Mouse (Mus musculus) inflammation-experienced regulatory T-cells, adult 16 weeks (primary cell): ENCODE data around the gene Foxc2. TPM values are rescaled to one million over a fixed set of nuclear protein-coding genes. Genes with fewer than 3 reads are reported as not detected.

Source experiments
- polyA plus RNA-seq: library from polyadenylated mRNA; unstranded; fragments of 100-300 nt; shearing (Covaris generic); gene quantifications from one replicate; pipeline ENCODE4 v1.2.1, GENCODE M21; 2017

Gene Foxc2
- polyA plus RNA-seq, result not detected

GRCm38 (mm10) chr8:121115948-121116347 is at the start of gene Foxc2:
Foxc2 (plus strand) TSS chr8:121116171.

GRCm38 (mm10) chr8:121084210-121084951 is 31.6 kb upstream of the Foxc2 start, which contains the start of gene Foxf1:
Foxf1 (plus strand) TSS chr8:121084386.

GRCm38 (mm10) chr8:121107668-121108656 is 8.0 kb upstream of the Foxc2 start, which contains the start of gene Mthfsd:
Mthfsd (minus strand) TSS chr8:121108392.

GRCm38 (mm10) chr8:121127756-121128375 is 11.9 kb downstream of the Foxc2 start, which contains the start of gene Foxl1:
Foxl1 (plus strand) TSS chr8:121127940.

Other genes with a start within 250 kb of the Foxc2 start
- not detected for gene Foxf1, start 31.8 kb upstream of the Foxc2 start, polyA plus RNA-seq
- gene Mthfsd, start 7.8 kb upstream of the Foxc2 start, polyA plus RNA-seq, result 49.7 TPM
- gene Foxl1, start 11.8 kb downstream of the Foxc2 start, polyA plus RNA-seq, result not detected